8 mouse cellular contexts compared by ENCODE assay signal in the genomic region with DNA sequence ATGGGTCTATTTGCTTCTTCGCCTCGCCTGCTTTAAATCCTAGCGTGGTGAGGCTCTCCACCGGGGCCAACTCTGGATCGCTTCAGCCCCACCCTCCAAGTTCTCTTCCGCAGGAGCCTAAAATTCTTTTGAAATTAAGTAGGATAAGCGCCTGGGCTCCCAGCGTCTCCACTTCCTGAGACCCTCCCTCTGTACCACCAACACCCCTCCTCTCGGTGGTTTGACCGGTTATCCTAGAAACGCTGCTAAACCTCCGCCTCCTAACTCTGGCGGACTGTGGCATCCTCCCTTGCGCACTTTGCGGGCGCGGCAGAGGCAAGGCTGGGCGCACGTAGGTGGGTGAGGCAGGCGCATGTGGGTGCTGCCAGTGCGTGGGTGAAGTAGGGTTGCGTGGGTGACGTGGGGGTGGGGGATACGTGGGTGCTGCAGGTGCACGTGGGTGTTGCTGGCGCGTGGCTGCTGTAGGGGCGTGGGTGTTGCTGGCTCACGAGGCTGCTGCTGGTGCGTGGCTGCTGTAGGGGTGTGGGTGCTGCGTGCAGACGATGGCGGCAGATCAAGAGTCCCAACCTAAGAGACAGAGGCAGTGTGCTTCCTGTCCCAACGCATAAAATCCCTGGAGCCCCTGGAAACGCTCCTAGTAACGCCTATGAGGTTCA. TPM values are rescaled to one million over a fixed set of nuclear protein-coding genes. Genes with fewer than 3 reads are reported as not detected.
DNase-seq lines count a peak whose midpoint lies in the region; ATAC-seq lines count a peak whose summit lies in the region.

No protein-coding gene starts in this region.

- 1% methylated on average over 35 of the region's 36 CpGs for WGBS in hindbrain, embryonic 12.5 days
- WGBS in limb, embryonic 12.5 days, result under 1% methylated on average over 36 of the region's 36 CpGs

- ATAC-seq in hindbrain, embryonic 12.5 days (ENCODE audit: low FRiP score), result peak; percentile 71
- peak; percentile 34; the same call in 1 of the 2 replicates for ATAC-seq in limb, embryonic 12.5 days (ENCODE audit: insufficient number of reproducible peaks, insufficient read depth, low FRiP score, low TSS enrichment, low read depth)

- H3K4me2 ChIP-seq in hindbrain, embryonic 12.5 days (replicated peaks), result peak overlapping the region; percentile 100
- peak overlapping the region; percentile 91 for H3K4me2 ChIP-seq in limb, embryonic 12.5 days

- no peaks in the 10 kb centered on the region for H3K36me3 ChIP-seq in hindbrain, embryonic 12.5 days
- H3K36me3 ChIP-seq in limb, embryonic 12.5 days, result no peaks in the 10 kb centered on the region

- peaks cover 14% of the 10 kb centered on the region for H3K27me3 ChIP-seq in hindbrain, embryonic 12.5 days
- peaks cover 29% of the 10 kb centered on the region for H3K27me3 ChIP-seq in limb, embryonic 12.5 days

- no peak overlapping the region for H3K27ac ChIP-seq in hindbrain, embryonic 12.5 days
- no peak overlapping the region for H3K27ac ChIP-seq in limb, embryonic 12.5 days

- H3K4me1 ChIP-seq in hindbrain, embryonic 12.5 days, result peaks cover 7% of the 10 kb centered on the region
- H3K4me1 ChIP-seq in limb, embryonic 12.5 days (replicated peaks), result peaks cover 8% of the 10 kb centered on the region; the same call in 1 of the 2 replicates

- H3K9ac ChIP-seq in hindbrain, embryonic 12.5 days, result peak overlapping the region; percentile 55
- peak overlapping the region; percentile 52; the same call in 1 of the 2 replicates for H3K9ac ChIP-seq in limb, embryonic 12.5 days (replicated peaks)

- 0 out of 2 replicates have a peak, but pooled peaks cover 3% of the 10 kb centered on the region for H3K9me3 ChIP-seq in hindbrain, embryonic 12.5 days (replicated peaks)
- H3K9me3 ChIP-seq in limb, embryonic 12.5 days, result no peaks in the 10 kb centered on the region

- peak overlapping the region; percentile 50 for H3K4me3 ChIP-seq in hindbrain, embryonic 12.5 days
- H3K4me3 ChIP-seq in limb, embryonic 12.5 days (replicated peaks), result peak overlapping the region; percentile 46

- peak; percentile 36 for DNase-seq in layer of hippocampus, adult 11-12 months (ENCODE audit: low spot score)
- no peak for DNase-seq in layer of hippocampus, adult 9-10 months (ENCODE audit: low spot score)
- DNase-seq in embryo, embryonic 10 days (ENCODE audit: low spot score), result peak; percentile 78
- DNase-seq in right cerebral cortex, adult 2 months (ENCODE audit: low spot score in 2 of 2), result peak; percentile 49 to 53
- no peak for DNase-seq in yolk sac, embryonic 10.5 days (ENCODE audit: low spot score)
- no peak for DNase-seq in spleen, adult 12 weeks (ENCODE audit: low spot score)

RNA-seq across cellular contexts. Expression of gene Shc3, which starts 25.6 kb away (rescaled TPM):
- 5.1 and 7.0 TPM in 2 replicates for polyA plus RNA-seq in hindbrain, embryonic 12.5 days (2016; fragmentation: Nextera tagmentation; extraction: Ambion mirVana)
- polyA plus RNA-seq in limb, embryonic 12.5 days (2016; fragmentation: Nextera tagmentation; extraction: Ambion mirVana), result 0.31 and 0.63 TPM in 2 replicates

RNA-seq across cellular contexts. Expression of gene Cks2, which starts 50.2 kb away (rescaled TPM):
- polyA plus RNA-seq in hindbrain, embryonic 12.5 days (2016; fragmentation: Nextera tagmentation; extraction: Ambion mirVana), result 161 and 183 TPM in 2 replicates
- 351 and 364 TPM in 2 replicates for polyA plus RNA-seq in limb, embryonic 12.5 days (2016; fragmentation: Nextera tagmentation; extraction: Ambion mirVana)

RNA-seq across cellular contexts. Expression of gene Secisbp2, which starts 56.7 kb away (rescaled TPM):
- polyA plus RNA-seq in hindbrain, embryonic 12.5 days (2016; fragmentation: Nextera tagmentation; extraction: Ambion mirVana), result 28.9 and 34.4 TPM in 2 replicates
- polyA plus RNA-seq in limb, embryonic 12.5 days (2016; fragmentation: Nextera tagmentation; extraction: Ambion mirVana), result 26.5 and 29.4 TPM in 2 replicates

Comparison
In these comparisons a context has a peak if more than half of its experiments do, and no peak if none do; other contexts are left out.
1. DNase-seq: peak in layer of hippocampus, adult 11-12 months (single experiment), embryo, embryonic 10 days (single experiment) and right cerebral cortex, adult 2 months (2 of 2); none in layer of hippocampus, adult 9-10 months (single experiment), yolk sac, embryonic 10.5 days (single experiment) and spleen, adult 12 weeks (single experiment).